Mouse (Mus musculus) ES-Bruce4 (cell line): ENCODE results near the gene Aars. TPM values are rescaled to one million over a fixed set of nuclear protein-coding genes. Genes with fewer than 3 reads are reported as not detected.

ENCODE experiments used
- H3K27ac ChIP-seq: 2 replicates; pipeline ENCODE4 v1.5.1; 2012; ENCODE audit warnings: low read length, inconsistent platforms; ENCODE audit not compliant: insufficient read depth
- H3K27me3 ChIP-seq: 2 replicates; pipeline ENCODE4 v1.6.1; 2012; ENCODE audit warnings: mild to moderate bottlenecking, low read length, inconsistent platforms; ENCODE audit not compliant: control insufficient read depth, poor library complexity, insufficient read depth, severe bottlenecking
- H3K36me3 ChIP-seq: 2 replicates; pipeline ENCODE4 v1.6.1; 2012; ENCODE audit warnings: inconsistent platforms, mild to moderate bottlenecking, low read length, moderate library complexity; ENCODE audit not compliant: control insufficient read depth, poor library complexity, insufficient read depth, severe bottlenecking
- H3K4me1 ChIP-seq: one replicate; pipeline ENCODE4 v1.8.1; 2011; ENCODE audit warnings: low read length; ENCODE audit not compliant: control insufficient read depth, insufficient read depth
- H3K4me3 ChIP-seq: 2 replicates; pipeline ENCODE4 v1.5.1; 2011; ENCODE audit warnings: low read depth, mild to moderate bottlenecking, low read length
- H3K9ac ChIP-seq: 2 replicates; pipeline ENCODE4 v1.6.1; 2012; ENCODE audit warnings: low read depth, mild to moderate bottlenecking, inconsistent platforms; ENCODE audit not compliant: poor library complexity, severe bottlenecking
- H3K9me3 ChIP-seq: replicated peaks from 2 replicates; pipeline ENCODE4 v1.6.1; 2012; ENCODE audit warnings: mild to moderate bottlenecking, low read length, inconsistent platforms; ENCODE audit not compliant: control insufficient read depth, poor library complexity, insufficient read depth, severe bottlenecking
- CTCF ChIP-seq: IDR thresholded peaks from one replicate; pipeline ENCODE4 v1.8.1; 2011; ENCODE audit warnings: low read depth, low read length
- EP300 ChIP-seq: IDR thresholded peaks from 2 replicates; pipeline ENCODE4 v1.6.1; 2011; ENCODE audit warnings: low read depth, low read length; ENCODE audit not compliant: insufficient read depth
- POLR2A ChIP-seq: IDR thresholded peaks from one replicate; pipeline ENCODE4 v1.8.1; 2011; ENCODE audit warnings: low read length; ENCODE audit not compliant: insufficient read depth
- polyA plus RNA-seq: library from polyadenylated mRNA; stranded (reverse); fragments of >200 nt; gene quantifications from 2 replicates; pipeline ENCODE4 v1.2.4, GENCODE M21; 2011; ENCODE audit warnings: low read depth; ENCODE audit not compliant: missing spikeins, insufficient read depth, insufficient read length

Aars gene
- polyA plus RNA-seq, 1 experiment = 146 TPM

GRCm38 (mm10) chr8:111055031-111055634 lies 22.2 kb downstream of the Aars start:
- Histone ChIP-seq H3K27me3 (no peaks in the 10 kb centered on the region), H3K4me1 (peaks cover 4% of the 10 kb centered on the region), H3K36me3 (peaks cover 65% of the 10 kb centered on the region), H3K4me3 (no peak overlapping the region), H3K27ac (peak overlapping the region; percentile 93), H3K9me3 (no peaks in the 10 kb centered on the region), H3K9ac (0 out of 2 replicates have a peak overlapping the region, but pooled peaks have one; percentile 5)
- TF ChIP-seq CTCF (no peak), POLR2A (no peak), EP300 (no peak)

GRCm38 (mm10) chr8:111055661-111056060 lies 22.7 kb downstream of the Aars start:
- Histone ChIP-seq H3K9me3 (no peaks in the 10 kb centered on the region), H3K4me1 (peaks cover 4% of the 10 kb centered on the region), H3K9ac (no peak overlapping the region), H3K27ac (peak overlapping the region; percentile 93), H3K36me3 (peaks cover 60% of the 10 kb centered on the region), H3K27me3 (no peaks in the 10 kb centered on the region), H3K4me3 (no peak overlapping the region)
- TF ChIP-seq EP300 (no peak), POLR2A (no peak), CTCF (no peak)

- Histone ChIP-seq H3K9me3 (no peaks in the 10 kb centered on the region), H3K9ac (peak within 1 kb of the TSS; percentile 94), H3K36me3 (peaks cover 55% of the 10 kb centered on the region), H3K27me3 (no peaks in the 10 kb centered on the region), H3K27ac (peak within 1 kb of the TSS; percentile 93), H3K4me3 (peak within 1 kb of the TSS; percentile 86), H3K4me1 (peaks cover 4% of the 10 kb centered on the region)
- TF ChIP-seq CTCF (peak; percentile 93), EP300 (peak; percentile 50; the same call in 1 of the 2 replicates), POLR2A (peak; percentile 34)
Observed at GRCm38 (mm10) chr8:111056158-111056663, 23.3 kb downstream of the Aars start, which contains the start of gene Exosc6. Gene Exosc6, plus strand, starts transcription at chr8:111056339.

- TF ChIP-seq POLR2A = no peak
- no peak for TF ChIP-seq CTCF
- TF ChIP-seq EP300 = no peak
- Histone ChIP-seq H3K4me1 (peaks cover 4% of the 10 kb centered on the region), H3K9me3 (no peaks in the 10 kb centered on the region), H3K27me3 (no peaks in the 10 kb centered on the region), H3K4me3 (peak overlapping the region; percentile 86), H3K27ac (peak overlapping the region; percentile 82), H3K9ac (peak overlapping the region; percentile 94), H3K36me3 (peaks cover 49% of the 10 kb centered on the region)
Observed at GRCm38 (mm10) chr8:111056691-111057293, 23.8 kb downstream of the Aars start.

GRCm38 (mm10) chr8:111058946-111059572 lies 26.1 kb downstream of the Aars start:
- no peak for TF ChIP-seq EP300
- no peak for TF ChIP-seq CTCF
- TF ChIP-seq POLR2A = no peak
- H3K4me1 ChIP-seq = peaks cover 4% of the 10 kb centered on the region
- no peaks in the 10 kb centered on the region for H3K9me3 ChIP-seq
- H3K27ac ChIP-seq = no peak overlapping the region
- H3K9ac ChIP-seq = no peak overlapping the region
- H3K36me3 ChIP-seq = peaks cover 26% of the 10 kb centered on the region
- H3K4me3 ChIP-seq = no peak overlapping the region
- no peaks in the 10 kb centered on the region for H3K27me3 ChIP-seq

- Histone ChIP-seq H3K4me3 (peak overlapping the region; percentile 84), H3K4me1 (peaks cover 4% of the 10 kb centered on the region), H3K9me3 (no peaks in the 10 kb centered on the region), H3K27ac (no peak overlapping the region), H3K9ac (peak overlapping the region; percentile 59), H3K36me3 (peaks cover 9% of the 10 kb centered on the region), H3K27me3 (no peaks in the 10 kb centered on the region)
- TF ChIP-seq POLR2A = no peak
- TF ChIP-seq EP300 = no peak
- no peak for TF ChIP-seq CTCF
Observed at GRCm38 (mm10) chr8:111061688-111062071, 28.7 kb downstream of the Aars start.
